Mouse (Mus musculus) CH12.LX (cell line): ENCODE measurements around the gene Gm6583. TPM values are rescaled to one million over a fixed set of nuclear protein-coding genes. Genes with fewer than 3 reads are reported as not detected.

Experiments
- DNase-seq: peaks from one replicate; pipeline ENCODE4 v3.0.0-alpha.2; 2013; ENCODE audit errors: extremely low read depth
- H3K27ac ChIP-seq: 2 replicates; pipeline ENCODE4 v1.5.1; 2012; ENCODE audit warnings: low read depth, mild to moderate bottlenecking, control low read depth, moderate library complexity; ENCODE audit not compliant: insufficient read depth
- H3K27me3 ChIP-seq: replicated peaks from 2 replicates; pipeline ENCODE3; 2012; ENCODE audit warnings: inconsistent platforms
- H3K36me3 ChIP-seq, 2 experiments: replicated peaks in 1 of 2; 2 replicates each; pipeline versions ENCODE3 to v1.6.1; 2012; ENCODE audit warnings: inconsistent platforms in 1 of 2, low read length in 1 of 2, mild to moderate bottlenecking in 1 of 2, mixed read lengths in 1 of 2, moderate library complexity in 1 of 2; ENCODE audit not compliant: control insufficient read depth in 1 of 2, insufficient read depth in 1 of 2
- H3K4me1 ChIP-seq, 2 experiments: 2 replicates each; pipeline ENCODE4 v1.6.1; 2012; ENCODE audit warnings: inconsistent platforms in 1 of 2, moderate library complexity in 1 of 2; ENCODE audit not compliant: insufficient read depth in 2 of 2, control insufficient read depth in 1 of 2
- H3K4me2 ChIP-seq: 2 replicates; pipeline ENCODE4 v1.6.1; 2012; ENCODE audit warnings: low read depth, mild to moderate bottlenecking, control low read depth; ENCODE audit not compliant: poor library complexity, insufficient read depth, severe bottlenecking
- H3K4me3 ChIP-seq, 3 experiments: fragments of 150-350 bp in 1 of 3; sonication (generic) in 1 of 3; replicated peaks in 1 of 3; 2 replicates each; pipeline versions ENCODE3 to v1.5.1; 2011 to 2012; ENCODE audit warnings: low read depth in 2 of 3, low read length in 2 of 3, mild to moderate bottlenecking in 2 of 3, moderate library complexity in 2 of 3, control low read depth in 1 of 3, improper control_type of control experiment in 1 of 3, inconsistent platforms in 1 of 3, mixed read lengths in 1 of 3; ENCODE audit not compliant: poor library complexity in 1 of 3
- H3K79me2 ChIP-seq: replicated peaks from 2 replicates; pipeline ENCODE4 v1.6.1; 2012; ENCODE audit warnings: mild to moderate bottlenecking, moderate library complexity; ENCODE audit not compliant: control insufficient read depth, poor library complexity, insufficient read depth, severe bottlenecking; ENCODE audit errors: extremely low read depth
- H3K9ac ChIP-seq: 2 replicates; pipeline ENCODE4 v1.6.1; 2012; ENCODE audit warnings: low read depth, mild to moderate bottlenecking, control low read depth, moderate library complexity; ENCODE audit not compliant: insufficient read depth
- H3K9me3 ChIP-seq: replicated peaks from 2 replicates; pipeline ENCODE3; 2012; ENCODE audit warnings: low read length, inconsistent platforms, mixed read lengths
- BHLHE40 ChIP-seq: IDR thresholded peaks from 2 replicates; pipeline ENCODE4 v1.6.1; 2011; ENCODE audit warnings: mild to moderate bottlenecking, low read depth, low read length, improper control_type of control experiment
- CHD1 ChIP-seq: IDR thresholded peaks from 2 replicates; pipeline ENCODE4 v1.6.1; 2012; ENCODE audit warnings: low read depth, low read length, improper control_type of control experiment, inconsistent platforms
- CHD2 ChIP-seq: IDR thresholded peaks from 2 replicates; pipeline ENCODE4 v1.6.1; 2011; ENCODE audit warnings: low read length, improper control_type of control experiment
- CTCF ChIP-seq, 2 experiments: IDR thresholded peaks in 1 of 2; conservative IDR thresholded peaks in 1 of 2; 2 replicates each; pipeline ENCODE4 v1.5.1; 2011 to 2012; ENCODE audit warnings: low read depth in 2 of 2, low read length in 2 of 2, improper control_type of control experiment in 1 of 2, inconsistent platforms in 1 of 2, mild to moderate bottlenecking in 1 of 2, moderate library complexity in 1 of 2
- MXI1 ChIP-seq: IDR thresholded peaks from 2 replicates; pipeline ENCODE4 v1.6.1; 2011; ENCODE audit warnings: mild to moderate bottlenecking, low read depth, low read length, improper control_type of control experiment
- NRF1 ChIP-seq: IDR thresholded peaks from 2 replicates; pipeline ENCODE4 v1.6.1; 2014; ENCODE audit warnings: low read depth, mild to moderate bottlenecking, inconsistent platforms, low read length, improper control_type of control experiment, moderate library complexity
- PAX5 ChIP-seq: IDR thresholded peaks from 2 replicates; pipeline ENCODE4 v1.6.1; 2012; ENCODE audit warnings: low read length, inconsistent platforms, mixed read lengths
- POLR2A ChIP-seq: IDR thresholded peaks from 2 replicates; pipeline ENCODE4 v1.6.1; 2011; ENCODE audit warnings: low read depth, mild to moderate bottlenecking, improper control_type of control experiment, low read length
- POLR2AphosphoS2 ChIP-seq: IDR thresholded peaks from 2 replicates; pipeline ENCODE4 v1.6.1; 2011; ENCODE audit warnings: low read depth, low read length, improper control_type of control experiment
- RCOR1 ChIP-seq: conservative IDR thresholded peaks from 2 replicates; pipeline ENCODE4 v1.6.1; 2012; ENCODE audit warnings: low read depth, mild to moderate bottlenecking, inconsistent platforms, low read length, improper control_type of control experiment
- SMC3 ChIP-seq: IDR thresholded peaks from 2 replicates; pipeline ENCODE4 v1.6.1; 2011; ENCODE audit warnings: low read depth, low read length, improper control_type of control experiment
- UBTF ChIP-seq: IDR thresholded peaks from 2 replicates; pipeline ENCODE4 v1.6.1; 2012; ENCODE audit warnings: low read depth, mild to moderate bottlenecking, inconsistent platforms, low read length, improper control_type of control experiment, moderate library complexity
- USF2 ChIP-seq: conservative IDR thresholded peaks from 2 replicates; pipeline ENCODE4 v1.6.1; 2011; ENCODE audit warnings: low read depth, low read length, improper control_type of control experiment
- ZKSCAN1 ChIP-seq: IDR thresholded peaks from 2 replicates; pipeline ENCODE4 v1.6.1; 2012; ENCODE audit warnings: low read depth, inconsistent platforms, low read length, improper control_type of control experiment, borderline replicate concordance
- ZMIZ1 ChIP-seq: IDR thresholded peaks from 2 replicates; pipeline ENCODE4 v1.6.1; 2012; ENCODE audit warnings: low read depth, mild to moderate bottlenecking, inconsistent platforms, low read length, improper control_type of control experiment
- ZNF384 ChIP-seq: IDR thresholded peaks from 2 replicates; pipeline ENCODE4 v1.6.1; 2012; ENCODE audit warnings: low read depth, low read length, improper control_type of control experiment, inconsistent platforms
- dilution Hi-C: fragments of 300-500 bp; cut with MboI; formaldehyde crosslinking; loops from 2 replicates; pipeline ENCODE4 v1.14.3; 2020; ENCODE audit warnings: low sequenced_read_pairs; ENCODE audit not compliant: extremely low pct_unique_long_range_greater_than_20kb, extremely low pct_ligation_motif_present
- in situ Hi-C: fragments of 300-500 bp; cut with MboI; formaldehyde crosslinking; loops from 3 replicates; pipeline ENCODE4 v1.14.3; 2019; ENCODE audit warnings: low sequenced_read_pairs, low pct_ligation_motif_present, low pct_unique_long_range_greater_than_20kb, mixed read lengths
- polyA plus RNA-seq: library from polyadenylated mRNA; unstranded; fragments of >175 nt; gene quantifications from 2 replicates; pipeline ENCODE4 v1.2.1, GENCODE M21; 2012; ENCODE audit warnings: low read depth; ENCODE audit not compliant: insufficient read length
- total RNA-seq, 2 experiments: library from RNA; depleted of rRNA; stranded (reverse); fragments of 300-350 nt in 1 of 2; fragments of >200 nt in 1 of 2; gene quantifications; 2 replicates each; pipeline ENCODE4 v1.2.3; 2012 to 2014

Gene Gm6583
- total and polyA plus RNA-seq, 3 experiments, result not detected

GRCm38 (mm10) chr5:112371933-112372332, 16.1 kb upstream of the Gm6583 start:
- dilution Hi-C loops, result no loop called here
- no peak overlapping the region for H3K9ac ChIP-seq
- no peaks in the 10 kb centered on the region for H3K4me1 ChIP-seq
- in situ Hi-C loops, result no loop called here
- H3K36me3 ChIP-seq, result peaks cover 75 to 98% of the 10 kb centered on the region in 2 experiments
- no peak overlapping the region for H3K4me2 ChIP-seq
- no peak overlapping the region for H3K4me3 ChIP-seq
- no peak for DNase-seq
- H3K27ac ChIP-seq, result no peak overlapping the region
- no peaks in the 10 kb centered on the region for H3K79me2 ChIP-seq
- no peaks in the 10 kb centered on the region for H3K27me3 ChIP-seq
- no peaks in the 10 kb centered on the region for H3K9me3 ChIP-seq
- TF ChIP-seq POLR2A, result no peak
- no peak for TF ChIP-seq ZMIZ1
- TF ChIP-seq CHD2, result no peak
- no peak for TF ChIP-seq MXI1
- no peak for TF ChIP-seq UBTF
- TF ChIP-seq RCOR1, result no peak
- TF ChIP-seq SMC3, result no peak
- TF ChIP-seq USF2, result no peak
- TF ChIP-seq CHD1, result no peak
- no peak for TF ChIP-seq NRF1
- no peak for TF ChIP-seq PAX5
- no peak for TF ChIP-seq ZNF384
- TF ChIP-seq BHLHE40, result no peak
- TF ChIP-seq CTCF (conservative IDR thresholded peaks at IDR 0.05 in 1 of 2, IDR thresholded peaks at IDR 0.05 in 1 of 2; ENCODE audit: low read depth in 2 of 2, low read length in 2 of 2), result no peak
- no peak for TF ChIP-seq ZKSCAN1

- no peak for DNase-seq
- in situ Hi-C loops, result no loop called here
- peaks cover 79 to 92% of the 10 kb centered on the region in 2 experiments for H3K36me3 ChIP-seq
- H3K27ac ChIP-seq, result no peak overlapping the region
- no peak overlapping the region for H3K4me2 ChIP-seq
- H3K9me3 ChIP-seq, result no peaks in the 10 kb centered on the region
- H3K79me2 ChIP-seq, result no peaks in the 10 kb centered on the region
- dilution Hi-C loops, result no loop called here
- no peak overlapping the region for H3K4me3 ChIP-seq
- H3K4me1 ChIP-seq, result no peaks in the 10 kb centered on the region
- H3K27me3 ChIP-seq, result no peaks in the 10 kb centered on the region
- no peak for TF ChIP-seq POLR2AphosphoS2
- H3K9ac ChIP-seq, result no peak overlapping the region
Measured at GRCm38 (mm10) chr5:112370236-112370813, 14.5 kb upstream of the Gm6583 start.
